Mouse (Mus musculus): ENCODE measurements around the gene Ly6g6c. TPM values are rescaled to one million over a fixed set of nuclear protein-coding genes. Genes with fewer than 3 reads are reported as not detected.

Gene Ly6g6c
- polyA plus RNA-seq, 1 experiment from 2014 or later: not detected

GRCm38 (mm10) chr17:35039121-35039873 is 25.9 kb upstream of the Ly6g6c start:
- Histone ChIP-seq H3K27ac (no peak overlapping the region), H3K9me3 (no peaks in the 10 kb centered on the region), H3K27me3 (ENCODE audit: insufficient read depth, poor library complexity, severe bottlenecking) (no peaks in the 10 kb centered on the region), H3K36me3 (no peaks in the 10 kb centered on the region), H3K4me3 (no peak overlapping the region), H3K4me1 (peaks cover 8% of the 10 kb centered on the region)
- DNase-seq (ENCODE audit: low spot score): no peak
- WGBS: 85% methylated on average over 11 of the region's 11 CpGs

- no peak for DNase-seq (ENCODE audit: low spot score)
- H3K4me3 ChIP-seq: no peak overlapping the region
- H3K9me3 ChIP-seq: no peaks in the 10 kb centered on the region
- H3K27me3 ChIP-seq (ENCODE audit: insufficient read depth, poor library complexity, severe bottlenecking): no peaks in the 10 kb centered on the region
- no peaks in the 10 kb centered on the region for H3K36me3 ChIP-seq
- 79% methylated on average over 4 of the region's 4 CpGs for WGBS
- peaks cover 50% of the 10 kb centered on the region for H3K4me1 ChIP-seq
- peak overlapping the region; percentile 98 for H3K27ac ChIP-seq
Measured at GRCm38 (mm10) chr17:35043794-35044193, 21.4 kb upstream of the Ly6g6c start.

- 45% methylated on average over 7 of the region's 7 CpGs for WGBS
- Histone ChIP-seq H3K4me1 (peaks cover 63% of the 10 kb centered on the region), H3K27ac (peak overlapping the region; percentile 98), H3K4me3 (peak overlapping the region; percentile 72), H3K9me3 (no peaks in the 10 kb centered on the region), H3K36me3 (no peaks in the 10 kb centered on the region), H3K27me3 (ENCODE audit: insufficient read depth, poor library complexity, severe bottlenecking) (no peaks in the 10 kb centered on the region)
- DNase-seq (ENCODE audit: low spot score): peak; percentile 78
Measured at GRCm38 (mm10) chr17:35044904-35045806, 20.0 kb upstream of the Ly6g6c start.

- H3K4me1 ChIP-seq: peaks cover 63% of the 10 kb centered on the region
- 4% methylated on average over 47 of the region's 48 CpGs for WGBS
- no peak for DNase-seq (ENCODE audit: low spot score)
- H3K36me3 ChIP-seq: no peaks in the 10 kb centered on the region
- no peaks in the 10 kb centered on the region for H3K27me3 ChIP-seq (ENCODE audit: insufficient read depth, poor library complexity, severe bottlenecking)
- H3K4me3 ChIP-seq: peak overlapping the region; percentile 72
- H3K9me3 ChIP-seq: no peaks in the 10 kb centered on the region
- peak overlapping the region; percentile 98 for H3K27ac ChIP-seq
Measured at GRCm38 (mm10) chr17:35045807-35046680, 19.1 kb upstream of the Ly6g6c start.

GRCm38 (mm10) chr17:35046681-35047455 is 18.3 kb upstream of the Ly6g6c start, which contains the start of gene Msh5:
Gene Msh5 (minus strand): TSS chr17:35046745.
- peaks cover 68% of the 10 kb centered on the region for H3K4me1 ChIP-seq
- DNase-seq (ENCODE audit: low spot score): peak; percentile 100
- 0 out of 2 replicates have a peak, but pooled peaks cover under 1% of the 10 kb centered on the region for H3K36me3 ChIP-seq
- peak within 1 kb of the TSS; percentile 98 for H3K27ac ChIP-seq
- WGBS: 2% methylated on average over 33 of the region's 33 CpGs
- no peaks in the 10 kb centered on the region for H3K9me3 ChIP-seq
- H3K27me3 ChIP-seq (ENCODE audit: insufficient read depth, poor library complexity, severe bottlenecking): no peaks in the 10 kb centered on the region
- H3K4me3 ChIP-seq: peak within 1 kb of the TSS; percentile 72

GRCm38 (mm10) chr17:35047688-35048087 is 17.5 kb upstream of the Ly6g6c start:
- Histone ChIP-seq H3K4me1 (peaks cover 77% of the 10 kb centered on the region), H3K4me3 (peak overlapping the region; percentile 72)
- 43% methylated on average over 1 of the region's 1 CpGs for WGBS

GRCm38 (mm10) chr17:35048149-35048931 is 16.8 kb upstream of the Ly6g6c start:
- 20% methylated on average over 11 of the region's 11 CpGs for WGBS
- Histone ChIP-seq H3K36me3 (peaks cover 15% of the 10 kb centered on the region), H3K27me3 (ENCODE audit: insufficient read depth, poor library complexity, severe bottlenecking) (no peaks in the 10 kb centered on the region), H3K9me3 (no peaks in the 10 kb centered on the region), H3K4me3 (peak overlapping the region; percentile 72), H3K4me1 (peaks cover 81% of the 10 kb centered on the region), H3K27ac (peak overlapping the region; percentile 98)
- no peak for DNase-seq (ENCODE audit: low spot score)

More at GRCm38 (mm10) chr17:35047688-35048087, 17.5 kb upstream of the Ly6g6c start:
- Histone ChIP-seq H3K27me3 (ENCODE audit: insufficient read depth, poor library complexity, severe bottlenecking) (no peaks in the 10 kb centered on the region), H3K27ac (peak overlapping the region; percentile 98), H3K36me3 (peaks cover 9% of the 10 kb centered on the region), H3K9me3 (no peaks in the 10 kb centered on the region)
- DNase-seq (ENCODE audit: low spot score): no peak

GRCm38 (mm10) chr17:35048932-35049440 is 16.2 kb upstream of the Ly6g6c start:
- WGBS: 58% methylated on average over 5 of the region's 5 CpGs
- peaks cover 76% of the 10 kb centered on the region for H3K4me1 ChIP-seq
- no peaks in the 10 kb centered on the region for H3K27me3 ChIP-seq (ENCODE audit: insufficient read depth, poor library complexity, severe bottlenecking)
- peaks cover 22% of the 10 kb centered on the region for H3K36me3 ChIP-seq
- H3K4me3 ChIP-seq: peak overlapping the region; percentile 80
- no peak for DNase-seq (ENCODE audit: low spot score)
- H3K9me3 ChIP-seq: no peaks in the 10 kb centered on the region
- H3K27ac ChIP-seq: peak overlapping the region; percentile 98

- Histone ChIP-seq H3K36me3 (peaks cover 28% of the 10 kb centered on the region), H3K4me1 (peaks cover 72% of the 10 kb centered on the region), H3K27me3 (ENCODE audit: insufficient read depth, poor library complexity, severe bottlenecking) (no peaks in the 10 kb centered on the region), H3K4me3 (peak within 1 kb of the TSS; percentile 80), H3K9me3 (no peaks in the 10 kb centered on the region), H3K27ac (peak within 1 kb of the TSS; percentile 98)
- peak; percentile 94 for DNase-seq (ENCODE audit: low spot score)
- WGBS: 1% methylated on average over 11 of the region's 11 CpGs
Measured at GRCm38 (mm10) chr17:35049561-35050016, 15.6 kb upstream of the Ly6g6c start, which contains the start of gene Clic1. Gene Clic1 (plus strand): TSS chr17:35049966.

GRCm38 (mm10) chr17:35050126-35050750 is 14.9 kb upstream of the Ly6g6c start:
- peak; percentile 90 for DNase-seq (ENCODE audit: low spot score)
- Histone ChIP-seq H3K36me3 (peaks cover 34% of the 10 kb centered on the region), H3K9me3 (no peaks in the 10 kb centered on the region), H3K27me3 (ENCODE audit: insufficient read depth, poor library complexity, severe bottlenecking) (no peaks in the 10 kb centered on the region), H3K27ac (peak overlapping the region; percentile 98), H3K4me1 (peaks cover 66% of the 10 kb centered on the region), H3K4me3 (peak overlapping the region; percentile 80)
- WGBS: under 1% methylated on average over 27 of the region's 27 CpGs

All from heart, embryonic 10.5 days (tissue).